Mouse (Mus musculus): ENCODE data around the gene Vkorc1. TPM values are rescaled to one million over a fixed set of nuclear protein-coding genes. Genes with fewer than 3 reads are reported as not detected.

Vkorc1 gene
- total and polyA plus RNA-seq, 2 experiments = 261 to 833 TPM

- H3K36me3 ChIP-seq (ENCODE audit: control insufficient read depth, insufficient read depth, low read length) = peaks cover 11% of the 10 kb centered on the region
- peaks cover 17% of the 10 kb centered on the region; the same call in 1 of the 2 replicates for H3K4me1 ChIP-seq (ENCODE audit: control insufficient read depth, insufficient read depth, low read length)
- peak overlapping the region; percentile 87 for H3K9ac ChIP-seq (ENCODE audit: low read depth, low read length)
- no peaks in the 10 kb centered on the region for H3K27me3 ChIP-seq (ENCODE audit: control insufficient read depth, insufficient read depth, low read length)
- DNase-seq (ENCODE audit: extremely low read depth, low read depth, low spot score) = peak; percentile 97
- peak overlapping the region; percentile 69 for H3K4me3 ChIP-seq (ENCODE audit: insufficient read depth, low read depth, low read length)
- TF ChIP-seq CTCF (IDR thresholded peaks at IDR 0.05; ENCODE audit: low read depth, low read length) (peak; percentile 20; the same call in 1 of the 2 replicates), POLR2A (IDR thresholded peaks at IDR 0.05; ENCODE audit: extremely low read depth, insufficient read depth, low read length) (0 out of 2 replicates have a peak, but pooled peaks have one; percentile 26)
- peak overlapping the region; percentile 85 for H3K27ac ChIP-seq (replicated peaks; ENCODE audit: insufficient read depth, low read depth, low read length)
- WGBS = 21% methylated on average over 5 of the region's 5 CpGs
- H3K79me2 ChIP-seq (ENCODE audit: control insufficient read depth, insufficient read depth, low read length) = no peaks in the 10 kb centered on the region
These were observed 937 bp downstream of the Vkorc1 start for GRCm38 (mm10) chr7:127894480-127894879.

DNA sequence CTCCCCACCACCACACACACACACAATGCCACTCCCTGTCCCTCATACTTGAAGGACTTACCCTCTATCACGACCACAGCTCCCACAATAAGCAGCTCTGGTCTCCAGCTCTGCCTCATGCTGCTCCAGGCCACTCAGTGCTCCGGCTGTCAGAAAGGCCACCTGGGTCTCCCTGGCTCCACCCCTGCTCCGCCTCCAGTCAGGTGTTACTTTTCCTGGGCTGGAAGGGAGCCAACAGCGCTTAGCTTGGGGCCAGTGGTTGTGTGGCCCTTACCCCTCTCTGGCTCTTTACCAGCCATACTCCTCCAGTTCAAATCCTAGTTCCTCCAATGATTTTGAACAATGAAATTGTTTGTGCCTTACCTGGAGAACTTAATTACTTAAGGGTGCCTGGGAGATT, 4.6 kb downstream of the Vkorc1 start, which contains the start of gene Prss53:
Gene Prss53 (minus strand): TSS at position 173 of the 400 bp plus-strand sequence.
- Histone ChIP-seq H3K27ac (replicated peaks; ENCODE audit: insufficient read depth, low read depth, low read length) (no peak within 1 kb of the TSS), H3K79me2 (ENCODE audit: control insufficient read depth, insufficient read depth, low read length) (no peaks in the 10 kb centered on the region; the same call in 1 of the 2 replicates), H3K9ac (ENCODE audit: low read depth, low read length) (no peak within 1 kb of the TSS), H3K4me3 (ENCODE audit: insufficient read depth, low read depth, low read length) (no peak within 1 kb of the TSS), H3K36me3 (ENCODE audit: control insufficient read depth, insufficient read depth, low read length) (peaks cover 16% of the 10 kb centered on the region), H3K27me3 (ENCODE audit: control insufficient read depth, insufficient read depth, low read length) (no peaks in the 10 kb centered on the region), H3K4me1 (ENCODE audit: control insufficient read depth, insufficient read depth, low read length) (peaks cover 9% of the 10 kb centered on the region; the same call in 1 of the 2 replicates)
- WGBS = 32% methylated on average over 4 of the region's 4 CpGs
- DNase-seq (ENCODE audit: extremely low read depth, low read depth, low spot score) = peak; percentile 40
- no peak for TF ChIP-seq CTCF (IDR thresholded peaks at IDR 0.05; ENCODE audit: low read depth, low read length)
- no peak for TF ChIP-seq POLR2A (IDR thresholded peaks at IDR 0.05; ENCODE audit: extremely low read depth, insufficient read depth, low read length)

- Histone ChIP-seq H3K27me3 (ENCODE audit: control insufficient read depth, insufficient read depth, low read length) (no peaks in the 10 kb centered on the region), H3K36me3 (ENCODE audit: control insufficient read depth, insufficient read depth, low read length) (peaks cover 25% of the 10 kb centered on the region), H3K79me2 (ENCODE audit: control insufficient read depth, insufficient read depth, low read length) (peaks cover 1% of the 10 kb centered on the region), H3K4me1 (ENCODE audit: control insufficient read depth, insufficient read depth, low read length) (peaks cover 7% of the 10 kb centered on the region; the same call in 1 of the 2 replicates), H3K9ac (ENCODE audit: low read depth, low read length) (no peak overlapping the region), H3K4me3 (ENCODE audit: insufficient read depth, low read depth, low read length) (no peak overlapping the region), H3K27ac (replicated peaks; ENCODE audit: insufficient read depth, low read depth, low read length) (no peak overlapping the region)
- TF ChIP-seq POLR2A (IDR thresholded peaks at IDR 0.05; ENCODE audit: extremely low read depth, insufficient read depth, low read length) = no peak
- TF ChIP-seq CTCF (IDR thresholded peaks at IDR 0.05; ENCODE audit: low read depth, low read length) = no peak
- 78% methylated on average over 3 of the region's 3 CpGs for WGBS
- no peak for DNase-seq (ENCODE audit: extremely low read depth, low read depth, low spot score)
These were observed 6.6 kb downstream of the Vkorc1 start for GRCm38 (mm10) chr7:127888821-127889220.

GRCm38 (mm10) chr7:127887781-127888180, 7.6 kb downstream of the Vkorc1 start:
- no peak for TF ChIP-seq CTCF (IDR thresholded peaks at IDR 0.05; ENCODE audit: low read depth, low read length)
- no peak for TF ChIP-seq POLR2A (IDR thresholded peaks at IDR 0.05; ENCODE audit: extremely low read depth, insufficient read depth, low read length)
- Histone ChIP-seq H3K9ac (ENCODE audit: low read depth, low read length) (no peak overlapping the region), H3K4me3 (ENCODE audit: insufficient read depth, low read depth, low read length) (no peak overlapping the region), H3K4me1 (ENCODE audit: control insufficient read depth, insufficient read depth, low read length) (0 out of 2 replicates have a peak, but pooled peaks cover 6% of the 10 kb centered on the region), H3K27me3 (ENCODE audit: control insufficient read depth, insufficient read depth, low read length) (no peaks in the 10 kb centered on the region), H3K79me2 (ENCODE audit: control insufficient read depth, insufficient read depth, low read length) (peaks cover 5% of the 10 kb centered on the region), H3K27ac (replicated peaks; ENCODE audit: insufficient read depth, low read depth, low read length) (no peak overlapping the region), H3K36me3 (ENCODE audit: control insufficient read depth, insufficient read depth, low read length) (peaks cover 19% of the 10 kb centered on the region)
- WGBS = 82% methylated on average over 3 of the region's 3 CpGs
- no peak for DNase-seq (ENCODE audit: extremely low read depth, low read depth, low spot score)

DNA sequence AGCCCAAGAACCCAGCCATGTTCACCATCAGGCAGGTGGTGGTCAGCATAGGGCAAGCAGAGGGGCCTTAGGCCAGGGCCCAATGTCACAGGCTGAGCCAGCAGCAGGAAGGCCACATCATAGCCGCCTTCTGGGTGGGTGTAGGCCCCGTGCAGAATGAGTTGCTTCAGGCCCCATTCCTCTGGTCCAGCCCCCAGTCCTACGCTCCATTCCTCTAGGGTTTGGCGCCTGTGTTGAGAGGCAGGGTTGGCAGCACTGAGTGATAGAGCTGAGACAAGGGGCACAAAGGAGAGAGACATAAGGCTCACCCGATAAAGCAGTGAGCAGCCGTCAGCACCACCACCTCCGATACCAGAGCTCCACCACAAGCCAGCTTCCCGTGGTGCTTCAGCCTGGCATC, 8.2 kb downstream of the Vkorc1 start:
- TF ChIP-seq POLR2A (IDR thresholded peaks at IDR 0.05; ENCODE audit: extremely low read depth, insufficient read depth, low read length) = no peak
- TF ChIP-seq CTCF (IDR thresholded peaks at IDR 0.05; ENCODE audit: low read depth, low read length) = no peak
- H3K36me3 ChIP-seq (ENCODE audit: control insufficient read depth, insufficient read depth, low read length) = peaks cover 15% of the 10 kb centered on the region; the same call in 1 of the 2 replicates
- WGBS = 92% methylated on average over 8 of the region's 8 CpGs
- H3K4me3 ChIP-seq (ENCODE audit: insufficient read depth, low read depth, low read length) = no peak overlapping the region
- no peak overlapping the region for H3K27ac ChIP-seq (replicated peaks; ENCODE audit: insufficient read depth, low read depth, low read length)
- no peak overlapping the region for H3K9ac ChIP-seq (ENCODE audit: low read depth, low read length)
- DNase-seq (ENCODE audit: extremely low read depth, low read depth, low spot score) = no peak
- H3K27me3 ChIP-seq (ENCODE audit: control insufficient read depth, insufficient read depth, low read length) = no peaks in the 10 kb centered on the region
- peaks cover 8% of the 10 kb centered on the region for H3K79me2 ChIP-seq (ENCODE audit: control insufficient read depth, insufficient read depth, low read length)
- 0 out of 2 replicates have a peak, but pooled peaks cover 6% of the 10 kb centered on the region for H3K4me1 ChIP-seq (ENCODE audit: control insufficient read depth, insufficient read depth, low read length)

DNA sequence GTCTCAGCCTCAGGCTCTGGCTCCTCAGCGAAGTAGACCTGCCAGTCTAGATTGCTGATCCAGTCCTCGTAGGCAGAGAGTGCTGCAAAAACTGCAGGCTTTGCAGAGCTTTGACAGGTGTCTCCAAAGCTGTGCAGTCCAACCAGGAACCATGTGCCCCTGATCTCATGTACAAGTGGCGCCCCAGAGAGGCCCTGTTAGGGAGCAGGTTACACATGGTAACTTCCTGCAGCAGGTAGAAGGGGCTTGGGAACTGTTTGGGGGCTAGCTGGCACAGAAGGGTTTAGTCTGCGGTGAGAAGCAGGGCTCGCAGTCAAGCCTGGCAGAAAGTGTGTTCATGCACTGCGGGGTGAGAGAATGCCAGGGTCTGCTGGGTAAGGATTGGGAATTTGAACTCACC, 8.9 kb downstream of the Vkorc1 start:
- TF ChIP-seq CTCF (IDR thresholded peaks at IDR 0.05; ENCODE audit: low read depth, low read length) (no peak), POLR2A (IDR thresholded peaks at IDR 0.05; ENCODE audit: extremely low read depth, insufficient read depth, low read length) (no peak)
- H3K9ac ChIP-seq (ENCODE audit: low read depth, low read length) = no peak overlapping the region

More for the DNA sequence above, 8.9 kb downstream of the Vkorc1 start:
- 93% methylated on average over 6 of the region's 6 CpGs for WGBS
- H3K27me3 ChIP-seq (ENCODE audit: control insufficient read depth, insufficient read depth, low read length) = no peaks in the 10 kb centered on the region
- peaks cover 11% of the 10 kb centered on the region for H3K79me2 ChIP-seq (ENCODE audit: control insufficient read depth, insufficient read depth, low read length)
- DNase-seq (ENCODE audit: extremely low read depth, low read depth, low spot score) = no peak
- no peak overlapping the region for H3K27ac ChIP-seq (replicated peaks; ENCODE audit: insufficient read depth, low read depth, low read length)
- H3K4me3 ChIP-seq (ENCODE audit: insufficient read depth, low read depth, low read length) = no peak overlapping the region
- peaks cover 15% of the 10 kb centered on the region; the same call in 1 of the 2 replicates for H3K36me3 ChIP-seq (ENCODE audit: control insufficient read depth, insufficient read depth, low read length)
- 0 out of 2 replicates have a peak, but pooled peaks cover 3% of the 10 kb centered on the region for H3K4me1 ChIP-seq (ENCODE audit: control insufficient read depth, insufficient read depth, low read length)

All from liver, adult 2 months (tissue).